Mouse (Mus musculus): ENCODE results near the gene Grap. TPM values are rescaled to one million over a fixed set of nuclear protein-coding genes. Genes with fewer than 3 reads are reported as not detected.

The Grap gene
- polyA plus RNA-seq, 1 experiment from 2014 or later, result 8.3 TPM

DNA sequence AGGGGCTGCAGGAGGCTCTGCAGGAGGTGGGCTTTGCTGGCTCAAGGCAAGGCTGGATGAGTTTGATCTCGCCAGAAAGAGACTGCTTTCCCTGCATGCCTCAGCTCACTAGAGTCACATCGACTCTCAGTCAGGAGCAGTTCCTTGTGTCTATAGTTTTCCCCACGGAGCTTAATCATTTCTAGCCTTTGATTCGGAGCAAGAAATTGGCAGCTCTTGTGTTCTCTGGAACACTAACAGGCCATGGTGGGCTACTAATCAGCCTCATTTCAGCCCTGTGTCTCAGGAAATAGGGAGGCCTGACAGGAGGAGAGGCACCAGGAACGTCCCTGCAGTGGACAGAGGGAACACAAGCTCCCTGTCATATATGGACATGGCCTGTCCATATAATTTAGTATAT is 64.9 kb downstream of the Grap start:
- H3K4me1 ChIP-seq, result no peaks in the 10 kb centered on the region; the same call in 1 of the 2 replicates
- H3K36me3 ChIP-seq, result no peaks in the 10 kb centered on the region
- no peaks in the 10 kb centered on the region for H3K9me3 ChIP-seq
- ATAC-seq (ENCODE audit: insufficient number of reproducible peaks, insufficient read depth, low FRiP score, low TSS enrichment, low read depth), result no peak
- H3K9ac ChIP-seq, result no peak overlapping the region
- no peak overlapping the region for H3K4me2 ChIP-seq
- no peaks in the 10 kb centered on the region for H3K27me3 ChIP-seq
- H3K27ac ChIP-seq, result no peak overlapping the region
- H3K4me3 ChIP-seq, result no peak overlapping the region
- WGBS, result 61% methylated on average over 5 of the region's 5 CpGs

DNA sequence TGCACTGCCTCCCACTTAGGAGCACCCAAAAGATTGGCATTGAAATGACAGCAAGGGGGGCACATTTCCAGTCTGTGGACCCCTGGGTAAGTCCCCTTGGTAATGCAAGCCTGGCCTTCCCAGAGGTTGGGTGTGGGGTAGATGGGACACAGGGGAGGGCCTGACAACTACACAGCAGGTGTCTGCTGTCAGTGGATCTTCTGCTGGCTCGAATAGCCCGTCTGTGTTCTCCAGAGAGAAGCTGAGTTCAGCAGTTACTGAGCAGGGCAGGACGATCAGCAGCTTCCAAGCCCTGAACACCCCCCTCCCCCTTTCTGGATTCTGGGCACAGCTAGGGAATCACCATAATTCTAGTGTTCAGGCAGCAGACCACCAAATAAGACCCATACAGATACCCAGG is 66.3 kb downstream of the Grap start:
- no peak overlapping the region for H3K4me3 ChIP-seq
- WGBS, result 58% methylated on average over 3 of the region's 3 CpGs
- no peaks in the 10 kb centered on the region for H3K27me3 ChIP-seq
- H3K9me3 ChIP-seq, result no peaks in the 10 kb centered on the region
- H3K4me1 ChIP-seq, result no peaks in the 10 kb centered on the region; the same call in 1 of the 2 replicates
- no peak for ATAC-seq (ENCODE audit: insufficient number of reproducible peaks, insufficient read depth, low FRiP score, low TSS enrichment, low read depth)
- H3K4me2 ChIP-seq, result no peak overlapping the region
- H3K36me3 ChIP-seq, result no peaks in the 10 kb centered on the region
- H3K9ac ChIP-seq, result no peak overlapping the region
- no peak overlapping the region for H3K27ac ChIP-seq

DNA sequence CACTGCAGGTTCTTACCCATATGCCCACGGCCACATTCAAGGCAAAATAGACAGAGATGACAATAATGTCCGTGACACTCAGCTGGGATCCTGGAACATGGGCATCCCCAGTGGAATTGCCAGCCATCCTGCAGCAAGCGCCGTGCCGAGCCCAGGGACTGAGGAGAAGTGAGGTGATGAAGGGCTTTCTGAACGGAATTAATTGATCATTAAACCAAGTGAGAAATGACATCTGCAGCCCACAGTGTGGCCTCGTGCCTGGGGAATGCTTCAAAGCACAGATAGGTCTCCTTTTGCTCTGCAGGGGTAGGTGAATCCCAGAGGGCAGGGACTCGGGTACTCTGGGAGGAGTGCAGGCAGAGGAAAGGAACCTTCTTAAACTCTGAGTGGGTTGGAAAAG is 66.8 kb downstream of the Grap start:
- Histone ChIP-seq H3K4me1 (no peaks in the 10 kb centered on the region; the same call in 1 of the 2 replicates), H3K9ac (no peak overlapping the region)
- ATAC-seq (ENCODE audit: insufficient number of reproducible peaks, insufficient read depth, low FRiP score, low TSS enrichment, low read depth), result no peak

DNA sequence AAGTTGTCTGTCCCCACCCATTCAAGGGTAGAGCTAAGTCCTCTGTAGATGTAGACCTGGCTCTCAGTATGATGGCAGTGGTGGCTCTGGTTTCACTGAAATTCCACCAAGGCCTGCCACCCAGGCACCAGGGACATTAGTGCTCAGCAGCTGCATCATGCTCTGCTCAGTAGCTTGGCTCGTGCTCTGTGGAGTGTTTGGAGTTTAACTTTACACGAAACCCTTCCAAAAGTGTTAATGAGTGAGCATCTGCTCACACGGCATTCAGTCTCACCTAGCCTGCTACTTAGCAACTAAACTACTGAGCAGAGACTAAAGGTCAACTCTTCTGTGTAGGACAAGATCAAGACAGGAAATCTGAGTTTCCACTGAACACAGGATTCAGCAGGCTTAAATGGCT is 67.6 kb downstream of the Grap start, which contains the start of gene Slc5a10:
Gene Slc5a10 (minus strand): TSS at position 191 of the 400 bp plus-strand sequence.
- Histone ChIP-seq H3K4me2 (no peak within 1 kb of the TSS), H3K4me1 (no peaks in the 10 kb centered on the region), H3K4me3 (no peak within 1 kb of the TSS), H3K27ac (no peak within 1 kb of the TSS), H3K36me3 (no peaks in the 10 kb centered on the region), H3K27me3 (no peaks in the 10 kb centered on the region), H3K9ac (no peak within 1 kb of the TSS), H3K9me3 (no peaks in the 10 kb centered on the region)
- WGBS, result 83% methylated on average over 3 of the region's 3 CpGs
- ATAC-seq (ENCODE audit: insufficient number of reproducible peaks, insufficient read depth, low FRiP score, low TSS enrichment, low read depth), result no peak

More for the DNA sequence above, 66.8 kb downstream of the Grap start:
- no peaks in the 10 kb centered on the region for H3K9me3 ChIP-seq
- H3K4me3 ChIP-seq, result no peak overlapping the region
- WGBS, result 79% methylated on average over 8 of the region's 8 CpGs
- no peak overlapping the region for H3K27ac ChIP-seq
- H3K36me3 ChIP-seq, result no peaks in the 10 kb centered on the region
- no peaks in the 10 kb centered on the region for H3K27me3 ChIP-seq
- no peak overlapping the region for H3K4me2 ChIP-seq

DNA sequence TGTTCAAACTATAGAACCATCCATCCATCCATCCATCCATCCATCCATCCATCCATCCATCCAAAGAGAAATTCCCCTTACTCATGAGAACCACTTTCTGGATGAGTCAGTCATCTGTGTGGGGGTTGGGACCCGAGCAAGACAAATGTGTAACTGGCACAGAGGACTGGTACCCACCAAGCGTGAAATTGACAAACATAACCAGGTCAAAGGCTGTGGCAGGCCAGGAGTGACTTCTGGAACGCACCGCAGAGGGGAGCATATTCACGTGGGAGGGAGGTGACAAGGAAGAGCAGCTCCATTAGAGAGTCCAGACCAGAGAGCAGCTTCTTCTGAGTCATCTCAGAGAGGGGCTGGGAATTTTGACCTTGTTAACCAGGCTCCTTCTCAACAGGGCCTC is 69.0 kb downstream of the Grap start:
- Histone ChIP-seq H3K4me1 (no peaks in the 10 kb centered on the region), H3K27me3 (no peaks in the 10 kb centered on the region), H3K9ac (no peak overlapping the region), H3K4me2 (no peak overlapping the region), H3K27ac (no peak overlapping the region), H3K4me3 (no peak overlapping the region), H3K9me3 (no peaks in the 10 kb centered on the region), H3K36me3 (peaks cover 9% of the 10 kb centered on the region; the same call in 1 of the 2 replicates)
- 75% methylated on average over 5 of the region's 5 CpGs for WGBS
- no peak for ATAC-seq (ENCODE audit: insufficient number of reproducible peaks, insufficient read depth, low FRiP score, low TSS enrichment, low read depth)

Other genes starting within 250 kb of the Grap start
- 0.76 and 1.3 TPM in 2 replicates for gene Rnf112, start 199.1 kb upstream of the Grap start, polyA plus RNA-seq (2015; fragmentation: Nextera tagmentation; extraction: Ambion mirVana)
- gene Mfap4, start 167.8 kb upstream of the Grap start, polyA plus RNA-seq (2015; fragmentation: Nextera tagmentation; extraction: Ambion mirVana), result 262 and 326 TPM in 2 replicates
- gene Mapk7, start 158.9 kb upstream of the Grap start, polyA plus RNA-seq (2015; fragmentation: Nextera tagmentation; extraction: Ambion mirVana), result 79.4 and 80.0 TPM in 2 replicates
- 36.6 and 36.7 TPM in 2 replicates for gene B9d1, start 148.1 kb upstream of the Grap start, polyA plus RNA-seq (2015; fragmentation: Nextera tagmentation; extraction: Ambion mirVana)
- 30.0 and 34.0 TPM in 2 replicates for gene Epn2, start 73.6 kb upstream of the Grap start, polyA plus RNA-seq (2015; fragmentation: Nextera tagmentation; extraction: Ambion mirVana)
- gene Fam83g, start 30.8 kb downstream of the Grap start, polyA plus RNA-seq (2015; fragmentation: Nextera tagmentation; extraction: Ambion mirVana), result 2.8 and 3.9 TPM in 2 replicates
- gene Slc5a10, start 67.6 kb downstream of the Grap start, polyA plus RNA-seq (2015; fragmentation: Nextera tagmentation; extraction: Ambion mirVana), result not detected in 2 replicates
- gene Prpsap2, start 108.8 kb downstream of the Grap start, polyA plus RNA-seq (2015; fragmentation: Nextera tagmentation; extraction: Ambion mirVana), result 35.0 and 38.1 TPM in 2 replicates
- gene Ulk2, start 201.8 kb downstream of the Grap start, polyA plus RNA-seq (2015; fragmentation: Nextera tagmentation; extraction: Ambion mirVana), result 16.7 and 20.3 TPM in 2 replicates

All from embryonic facial prominence, embryonic 13.5 days (tissue).